Mouse (Mus musculus): ENCODE measurements at regions not wholly inside any gene's neighbourhood (a gene's known extent, or its start where the extent isn't known, plus 50 kb on each side); places are given as distances from the start of the nearest gene placed in this dataset.
A peak's percentile ranks its signal among the peaks of the same experiment; 100 is the strongest.

DNA sequence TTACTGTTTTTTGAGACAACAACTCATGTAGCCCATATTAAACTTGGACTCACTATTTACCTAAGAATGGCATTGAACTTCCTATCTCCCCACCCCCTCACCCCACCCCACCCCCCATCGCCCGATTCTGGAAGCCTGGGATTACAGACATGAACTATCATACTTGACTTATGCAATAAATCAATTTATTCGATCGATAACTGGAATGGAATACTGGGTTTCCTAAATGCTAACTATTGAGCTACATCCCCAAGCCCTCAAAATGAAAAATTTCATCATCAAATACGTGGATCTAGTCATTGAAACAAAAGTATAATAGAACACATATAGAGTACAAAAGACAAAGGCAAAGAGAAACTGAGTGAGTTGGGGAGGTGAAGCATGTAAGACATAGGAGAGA is 70.1 kb upstream of the Dpyd start:
- ATAC-seq (ENCODE audit: poor library complexity, severe bottlenecking) = no peak

- ATAC-seq (ENCODE audit: poor library complexity, severe bottlenecking) = no peak
Measured at GRCm38 (mm10) chr3:118494611-118495010, 67.3 kb upstream of the Dpyd start.

GRCm38 (mm10) chr3:118500234-118500633 is 61.7 kb upstream of the Dpyd start:
- ATAC-seq (ENCODE audit: poor library complexity, severe bottlenecking) = no peak

- 0 out of 2 replicates have a peak, but pooled peaks have one; percentile 30 for ATAC-seq (ENCODE audit: poor library complexity, severe bottlenecking)
Measured at GRCm38 (mm10) chr3:118507582-118508237, 54.2 kb upstream of the Dpyd start.

- ATAC-seq (ENCODE audit: poor library complexity, severe bottlenecking) = no peak
Measured at GRCm38 (mm10) chr3:118510837-118511236, 51.1 kb upstream of the Dpyd start.

DNA sequence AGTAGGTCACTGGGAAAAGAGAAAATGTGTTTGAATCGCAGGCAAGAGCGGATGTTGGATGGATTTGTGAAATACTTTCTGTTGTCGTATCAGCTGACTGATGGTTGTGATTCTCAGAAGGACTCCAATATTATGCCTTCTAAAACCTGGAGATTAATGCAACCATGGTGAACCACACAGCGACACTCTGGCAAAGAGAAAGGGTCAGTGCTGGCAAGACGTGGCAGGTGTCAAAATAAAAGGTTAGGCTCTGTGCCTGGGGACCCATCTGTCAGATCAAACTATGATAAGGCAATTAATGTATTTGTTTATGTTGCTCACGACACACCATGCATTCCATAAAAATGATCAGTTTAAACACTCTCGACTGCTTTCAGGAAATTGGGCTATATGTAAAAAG is 50.0 kb upstream of the Dpyd start:
- no peak for ATAC-seq (ENCODE audit: poor library complexity, severe bottlenecking)

Data from megakaryocyte, adult 5-6 weeks (primary cell).